Mouse (Mus musculus) layer of hippocampus, postnatal 36 days (tissue): Measurements from ENCODE around the gene Kcnq5. TPM values are rescaled to one million over a fixed set of nuclear protein-coding genes. Genes with fewer than 3 reads are reported as not detected.
"Not testable (repeated sequence)": the region's sequence is repeated elsewhere in the genome, so short reads cannot be mapped to it uniquely, and the experiment has no call there.

Source experiments
- DNase-seq, 2 experiments: peaks; one replicate each; pipeline ENCODE4 v3.0.0; 2022
- total RNA-seq, 2 experiments: library from RNA; stranded (reverse); gene quantifications; 2 replicates each; pipeline ENCODE4 v1.2.3; 2021

Gene Kcnq5
- total RNA-seq, 2 experiments from 2014 or later, result 53.8 to 56.7 TPM

GRCm38 (mm10) chr1:21634013-21634412 lies 327.7 kb downstream of the Kcnq5 start:
- DNase-seq, result no peak

GRCm38 (mm10) chr1:21622455-21622854 lies 339.3 kb downstream of the Kcnq5 start:
- no peak for DNase-seq

GRCm38 (mm10) chr1:21622039-21622438 lies 339.7 kb downstream of the Kcnq5 start:
- DNase-seq, result no peak

GRCm38 (mm10) chr1:21618712-21619111 lies 343.0 kb downstream of the Kcnq5 start:
- no peak for DNase-seq

- no peak for DNase-seq
Observed at GRCm38 (mm10) chr1:21616666-21617065, 345.1 kb downstream of the Kcnq5 start.

GRCm38 (mm10) chr1:21613933-21614332 lies 347.8 kb downstream of the Kcnq5 start:
- DNase-seq, result no peak

- DNase-seq, result no peak
Observed at GRCm38 (mm10) chr1:21604003-21604402, 357.7 kb downstream of the Kcnq5 start.

- no peak for DNase-seq
Observed at GRCm38 (mm10) chr1:21602567-21602966, 359.2 kb downstream of the Kcnq5 start.

- no peak for DNase-seq
Observed at GRCm38 (mm10) chr1:21600606-21601005, 361.1 kb downstream of the Kcnq5 start.

- DNase-seq, result no peak
Observed at GRCm38 (mm10) chr1:21593872-21594271, 367.9 kb downstream of the Kcnq5 start.

GRCm38 (mm10) chr1:21567397-21567796 lies 394.3 kb downstream of the Kcnq5 start:
- DNase-seq, result not testable (repeated sequence)

GRCm38 (mm10) chr1:21554630-21555029 lies 407.1 kb downstream of the Kcnq5 start:
- DNase-seq, result no peak

- no peak for DNase-seq
Observed at GRCm38 (mm10) chr1:21552715-21553114, 409.0 kb downstream of the Kcnq5 start.

- no peak for DNase-seq
Observed at GRCm38 (mm10) chr1:21543909-21544308, 417.8 kb downstream of the Kcnq5 start.

- no peak for DNase-seq
Observed at GRCm38 (mm10) chr1:21539486-21539885, 422.3 kb downstream of the Kcnq5 start.

GRCm38 (mm10) chr1:21530823-21531222 lies 430.9 kb downstream of the Kcnq5 start:
- no peak for DNase-seq

- DNase-seq, result no peak
Observed at GRCm38 (mm10) chr1:21521995-21522394, 439.7 kb downstream of the Kcnq5 start.

- DNase-seq, result no peak
Observed at GRCm38 (mm10) chr1:21521475-21521874, 440.3 kb downstream of the Kcnq5 start.

GRCm38 (mm10) chr1:21520116-21520645 lies 441.6 kb downstream of the Kcnq5 start:
- no peak for DNase-seq

- no peak for DNase-seq
Observed at GRCm38 (mm10) chr1:21506665-21507064, 455.1 kb downstream of the Kcnq5 start.

- DNase-seq, result no peak
Observed at GRCm38 (mm10) chr1:21499815-21500534, 461.8 kb downstream of the Kcnq5 start.

GRCm38 (mm10) chr1:21496307-21496706 lies 465.4 kb downstream of the Kcnq5 start:
- DNase-seq, result no peak

GRCm38 (mm10) chr1:21488645-21489044 lies 473.1 kb downstream of the Kcnq5 start:
- no peak for DNase-seq

GRCm38 (mm10) chr1:21486266-21486665 lies 475.5 kb downstream of the Kcnq5 start:
- no peak for DNase-seq
